ENCODE assay signal across 29 mouse cellular contexts in the genomic region with DNA sequence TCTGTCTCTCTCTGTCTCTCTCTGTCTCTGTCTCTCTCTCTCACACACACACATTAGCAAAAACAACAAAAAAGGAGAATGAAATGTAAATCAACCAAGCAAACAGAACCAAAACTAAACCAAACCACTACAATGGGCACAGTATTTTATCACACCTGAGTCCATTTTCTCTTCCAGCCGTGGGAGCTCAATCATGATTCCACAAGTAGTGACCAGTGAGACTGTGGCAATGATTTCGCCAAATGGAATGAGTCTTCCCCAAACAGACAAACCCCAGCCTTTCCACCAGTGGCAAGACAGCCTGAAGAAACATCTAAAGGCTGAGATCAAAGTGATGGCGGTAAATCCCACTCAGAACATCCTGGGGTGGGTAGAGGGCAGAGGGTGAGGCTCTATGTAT. TPM values are rescaled to one million over a fixed set of nuclear protein-coding genes. Genes with fewer than 3 reads are reported as not detected.
DNase-seq lines count a peak whose midpoint lies in the region; TF ChIP-seq lines count a peak whose summit lies in the region.
"Had no signal": no experiment of that assay in that cellular context is flagged by ENCODE, and none has a peak within 500 bp of the region (broad histone marks: within the 10 kb centered on the region; RNA-seq: fewer than 3 reads in every experiment).

No protein-coding gene starts in this region.

- no peak for DNase-seq in spleen, adult 2 months (ENCODE audit: low read depth in 1 of 2, low spot score in 2 of 2)
- DNase-seq in spleen, postnatal 10 days (ENCODE audit: low spot score in 2 of 2) = no peak
- DNase-seq in CD4-positive helper T cell, adult 2 months (ENCODE audit: low read depth, low spot score) = peak; percentile 51
- peak; percentile 36 for DNase-seq in T-cell, adult 2 months (ENCODE audit: low spot score)
- peak; percentile 56 for DNase-seq in induced T-regulatory cell, adult 2 months (ENCODE audit: low read depth)
- DNase-seq in cerebellum, adult 18-20 months = no peak
- no peak for DNase-seq in left cerebral cortex, adult 8-10 months (ENCODE audit: low spot score in 2 of 2)
- no peak for DNase-seq in kidney, postnatal 25 days
- DNase-seq: adrenal gland, adult 2 months; adrenal gland, postnatal 10 days; adrenal gland, postnatal 25 days; cerebellum, adult 11 months; cerebellum, adult 2 months; cerebellum, adult 9-10 months; cerebellum, postnatal 10 days; cerebellum, postnatal 25 days; forebrain, postnatal 0 days had no signal

- TF ChIP-seq CTCF in spleen, adult 2 months (IDR thresholded peaks at IDR 0.05; ENCODE audit: extremely low read depth, insufficient read depth, insufficient read length, insufficient replicate concordance) = no peak

- peak overlapping the region; percentile 76 for H3K27ac ChIP-seq in spleen, adult 2 months (ENCODE audit: insufficient read depth, low read length)
- H3K27ac ChIP-seq: embryonic facial prominence, embryonic 10.5 days; embryonic facial prominence, embryonic 12.5 days; forebrain, embryonic 13.5 days; forebrain, embryonic 15.5 days had no signal

- no peak for TF ChIP-seq POLR2A in spleen, adult 2 months (IDR thresholded peaks at IDR 0.05; ENCODE audit: low read depth, low read length)

- peaks cover 15% of the 10 kb centered on the region for H3K36me3 ChIP-seq in spleen, adult 2 months (ENCODE audit: control insufficient read depth, insufficient read depth, low read length)
- H3K36me3 ChIP-seq: embryonic facial prominence, embryonic 10.5 days; embryonic facial prominence, embryonic 12.5 days; forebrain, embryonic 15.5 days; G1E had no signal

- peak overlapping the region; percentile 36 for H3K4me3 ChIP-seq in spleen, adult 2 months (ENCODE audit: extremely low read depth, insufficient read depth, insufficient read length)
- H3K4me3 ChIP-seq: embryonic facial prominence, embryonic 10.5 days; embryonic facial prominence, embryonic 12.5 days; forebrain, embryonic 13.5 days; forebrain, embryonic 15.5 days had no signal

- no peaks in the 10 kb centered on the region for H3K27me3 ChIP-seq in spleen, adult 2 months (ENCODE audit: control insufficient read depth, insufficient read depth, low read length)
- H3K27me3 ChIP-seq: CH12.LX; embryonic facial prominence, embryonic 12.5 days; forebrain, embryonic 13.5 days; forebrain, embryonic 15.5 days had no signal

- H3K4me1 ChIP-seq in spleen, adult 2 months (ENCODE audit: control insufficient read depth, insufficient read depth, insufficient read length) = peaks cover 11% of the 10 kb centered on the region
- H3K4me1 ChIP-seq: embryonic facial prominence, embryonic 10.5 days; embryonic facial prominence, embryonic 12.5 days; forebrain, embryonic 13.5 days; forebrain, embryonic 15.5 days had no signal

- 80% methylated on average over 3 of the region's 3 CpGs for WGBS in spleen, adult 2 months

RNA-seq across cellular contexts. Expression of a gene that starts 3.8 kb away (rescaled TPM):
- polyA plus RNA-seq in spleen, adult 2 months (2012; rRNA removed) = 27.9 and 34.8 TPM in 2 replicates
- total RNA-seq in left cerebral cortex, adult 8-10 months (2022) = 1 to 10 TPM in 2 of 4 experiments, under 1 TPM in 2; 0.57 to 3.3 (median 1.3) TPM
- polyA plus RNA-seq: C2C12, Patski had no signal

RNA-seq across cellular contexts. Expression of a gene that starts 16.5 kb away (rescaled TPM):
- polyA plus RNA-seq in spleen, adult 2 months (2012; rRNA removed) = 8.6 and 10.2 TPM in 2 replicates
- not detected for total RNA-seq in left cerebral cortex, adult 8-10 months (2022)
- total RNA-seq: CH12.LX; forebrain, postnatal 0 days had no signal
- polyA plus RNA-seq: brain, embryonic 14.5 days; C2C12; cortical plate, adult 2 months; forebrain, embryonic 13.5 days; forebrain, embryonic 15.5 days; forebrain, postnatal 0 days; G1E had no signal

RNA-seq across cellular contexts. Expression of a gene that starts 34.4 kb away (rescaled TPM):
- 35.9 and 38.1 TPM in 2 replicates for polyA plus RNA-seq in spleen, adult 2 months (2012; rRNA removed)
- total RNA-seq in left cerebral cortex, adult 8-10 months (2022) = 1 to 10 TPM in 1 of 4 experiments, under 1 TPM in 3; 0.28 to 1.3 (median 0.65) TPM
- total RNA-seq: adrenal gland, adult 2 months; forebrain, postnatal 0 days had no signal
- polyA plus RNA-seq: adrenal gland, adult 2 months; brain, embryonic 14.5 days; C2C12; cerebellum, adult 2 months; embryonic facial prominence, embryonic 10.5 days; embryonic facial prominence, embryonic 12.5 days; embryonic facial prominence, embryonic 14.5 days; forebrain, embryonic 11.5 days; forebrain, embryonic 13.5 days; forebrain, embryonic 15.5 days; G1E; Patski had no signal

RNA-seq across cellular contexts. Expression of a gene that starts 51.0 kb away (rescaled TPM):
- 8.9 and 12.2 TPM in 2 replicates for polyA plus RNA-seq in spleen, adult 2 months (2012; rRNA removed)
- 1 to 10 TPM in 3 of 4 experiments, under 1 TPM in 1; 0.78 to 2.2 (median 1.3) TPM for total RNA-seq in left cerebral cortex, adult 8-10 months (2022)
- polyA plus RNA-seq: C2C12, Patski had no signal

Comparison
In these comparisons a context has a peak if more than half of its experiments do, and no peak if none do; other contexts are left out.
1. DNase-seq: peak in CD4-positive helper T cell, adult 2 months (single experiment), T-cell, adult 2 months (single experiment) and induced T-regulatory cell, adult 2 months (single experiment); none in spleen, adult 2 months (0 of 2), spleen, postnatal 10 days (0 of 2), cerebellum, adult 18-20 months (0 of 2), left cerebral cortex, adult 8-10 months (0 of 2) and kidney, postnatal 25 days (0 of 2).